Mouse (Mus musculus) MEL (cell line): ENCODE results near the gene Galnt15. TPM values are rescaled to one million over a fixed set of nuclear protein-coding genes. Genes with fewer than 3 reads are reported as not detected.

Experiments
- DNase-seq: peaks from one replicate; pipeline ENCODE4 v3.0.0; 2011; ENCODE audit warnings: low read depth, low spot score
- H3K27ac ChIP-seq: 2 replicates; pipeline ENCODE4 v1.5.1; 2012; ENCODE audit warnings: low read depth, mild to moderate bottlenecking, control low read depth, low read length, moderate library complexity; ENCODE audit not compliant: control insufficient read depth
- H3K27me3 ChIP-seq, 2 experiments: fragments of 150-350 bp in 1 of 2; sonication (generic) in 1 of 2; 2 replicates each; pipeline ENCODE4 v1.6.1; 2012; ENCODE audit warnings: low read length in 2 of 2, mild to moderate bottlenecking in 2 of 2, improper control_type of control experiment in 1 of 2, moderate library complexity in 1 of 2; ENCODE audit not compliant: insufficient read depth in 2 of 2, control insufficient read depth in 1 of 2
- H3K36me3 ChIP-seq, 2 experiments: 2 replicates each; pipeline ENCODE4 v1.6.1; 2012 to 2014; ENCODE audit warnings: low read length in 2 of 2, improper control_type of control experiment in 1 of 2, inconsistent platforms in 1 of 2, mild to moderate bottlenecking in 1 of 2; ENCODE audit not compliant: insufficient read depth in 2 of 2, control insufficient read depth in 1 of 2
- H3K4me1 ChIP-seq, 2 experiments: fragments of 150-350 bp in 1 of 2; sonication (generic) in 1 of 2; 2 replicates each; pipeline ENCODE4 v1.6.1; 2012; ENCODE audit warnings: low read length in 2 of 2, improper control_type of control experiment in 1 of 2, mild to moderate bottlenecking in 1 of 2; ENCODE audit not compliant: insufficient read depth in 2 of 2, control insufficient read depth in 1 of 2
- H3K4me3 ChIP-seq, 2 experiments: fragments of 150-350 bp in 1 of 2; sonication (generic) in 1 of 2; 2 replicates each; pipeline ENCODE4 v1.5.1; 2012; ENCODE audit warnings: low read depth in 2 of 2, low read length in 2 of 2, mild to moderate bottlenecking in 2 of 2, moderate library complexity in 2 of 2, control low read depth in 1 of 2, improper control_type of control experiment in 1 of 2; ENCODE audit not compliant: control insufficient read depth in 1 of 2, insufficient read depth in 1 of 2
- H3K79me2 ChIP-seq: 2 replicates; pipeline ENCODE4 v1.6.1; 2012; ENCODE audit warnings: mild to moderate bottlenecking, low read length, moderate library complexity; ENCODE audit not compliant: control insufficient read depth, poor library complexity, insufficient read depth
- H3K9ac ChIP-seq: 2 replicates; pipeline ENCODE4 v1.6.1; 2012; ENCODE audit warnings: low read depth, mild to moderate bottlenecking, control low read depth, low read length, moderate library complexity; ENCODE audit not compliant: control insufficient read depth, poor library complexity, severe bottlenecking
- H3K9me3 ChIP-seq: fragments of 150-350 bp; sonication (generic); replicated peaks from 2 replicates; pipeline ENCODE4 v1.6.1; 2012; ENCODE audit warnings: mild to moderate bottlenecking, low read length, improper control_type of control experiment, moderate library complexity; ENCODE audit not compliant: insufficient read depth
- CHD1 ChIP-seq: IDR thresholded peaks from 2 replicates; pipeline ENCODE4 v1.6.1; 2012; ENCODE audit warnings: low read depth, mild to moderate bottlenecking, inconsistent platforms, low read length, improper control_type of control experiment
- CTCF ChIP-seq, 3 experiments: IDR thresholded peaks in 2 of 3; conservative IDR thresholded peaks in 1 of 3; 2 replicates each; pipeline ENCODE4 v1.5.1; 2011 to 2012; ENCODE audit warnings: low read length in 3 of 3, low read depth in 2 of 3, mild to moderate bottlenecking in 2 of 3, improper control_type of control experiment in 1 of 3, inconsistent platforms in 1 of 3, mixed read lengths in 1 of 3, moderate library complexity in 1 of 3; ENCODE audit not compliant: control insufficient read depth in 1 of 3, insufficient read depth in 1 of 3, poor library complexity in 1 of 3, severe bottlenecking in 1 of 3
- E2F4 ChIP-seq: IDR thresholded peaks from 2 replicates; pipeline ENCODE4 v1.6.1; 2011; ENCODE audit warnings: low read depth, low read length, improper control_type of control experiment, borderline replicate concordance
- ELF1 ChIP-seq: IDR thresholded peaks from 2 replicates; pipeline ENCODE4 v1.6.1; 2014; ENCODE audit warnings: low read depth, mild to moderate bottlenecking, inconsistent platforms, low read length, improper control_type of control experiment, moderate library complexity
- HCFC1 ChIP-seq: IDR thresholded peaks from 2 replicates; pipeline ENCODE4 v1.6.1; 2012; ENCODE audit warnings: low read depth, mild to moderate bottlenecking, inconsistent platforms, low read length, improper control_type of control experiment, moderate library complexity
- MAFK ChIP-seq: IDR thresholded peaks from 2 replicates; pipeline ENCODE4 v1.6.1; 2011; ENCODE audit warnings: low read depth, mild to moderate bottlenecking, low read length, improper control_type of control experiment, borderline replicate concordance
- MAZ ChIP-seq: IDR thresholded peaks from 2 replicates; pipeline ENCODE4 v1.6.1; 2012; ENCODE audit warnings: low read depth, mild to moderate bottlenecking, inconsistent platforms, low read length, improper control_type of control experiment
- MEF2A ChIP-seq: IDR thresholded peaks from 2 replicates; pipeline ENCODE4 v1.6.1; 2014; ENCODE audit warnings: low read depth, mild to moderate bottlenecking, inconsistent platforms, low read length, improper control_type of control experiment; ENCODE audit not compliant: poor library complexity, insufficient replicate concordance, severe bottlenecking; ENCODE audit errors: extremely low read depth
- MYB ChIP-seq: IDR thresholded peaks from 2 replicates; pipeline ENCODE4 v1.6.1; 2011; ENCODE audit warnings: mild to moderate bottlenecking, low read depth, low read length, improper control_type of control experiment
- POLR2A ChIP-seq, 2 experiments: IDR thresholded peaks; 2 replicates each; pipeline ENCODE4 v1.6.1; 2011 to 2012; ENCODE audit warnings: low read length in 2 of 2, mild to moderate bottlenecking in 2 of 2, control low read depth in 1 of 2, improper control_type of control experiment in 1 of 2, low read depth in 1 of 2, moderate library complexity in 1 of 2; ENCODE audit not compliant: control insufficient read depth in 1 of 2, insufficient read depth in 1 of 2, poor library complexity in 1 of 2
- POLR2AphosphoS2 ChIP-seq: IDR thresholded peaks from 2 replicates; pipeline ENCODE4 v1.6.1; 2011; ENCODE audit warnings: low read length, improper control_type of control experiment
- POLR2AphosphoS5 ChIP-seq: IDR thresholded peaks from 2 replicates; pipeline ENCODE4 v1.6.1; 2012; ENCODE audit warnings: low read depth, borderline replicate concordance, mild to moderate bottlenecking, inconsistent platforms, low read length, moderate library complexity, mixed read lengths
- RAD21 ChIP-seq: IDR thresholded peaks from 2 replicates; pipeline ENCODE4 v1.6.1; 2011; ENCODE audit warnings: mild to moderate bottlenecking, low read depth, low read length, improper control_type of control experiment
- RCOR1 ChIP-seq: IDR thresholded peaks from 2 replicates; pipeline ENCODE4 v1.6.1; 2012; ENCODE audit warnings: low read depth, mild to moderate bottlenecking, inconsistent platforms, low read length, improper control_type of control experiment
- SMC3 ChIP-seq: IDR thresholded peaks from 2 replicates; pipeline ENCODE4 v1.6.1; 2011; ENCODE audit warnings: low read depth, low read length, improper control_type of control experiment
- TCF12 ChIP-seq: IDR thresholded peaks from 2 replicates; pipeline ENCODE4 v1.6.1; 2014; ENCODE audit warnings: low read depth, mild to moderate bottlenecking, inconsistent platforms, low read length, improper control_type of control experiment, moderate library complexity
- UBTF ChIP-seq: IDR thresholded peaks from 2 replicates; pipeline ENCODE4 v1.6.1; 2012; ENCODE audit warnings: low read depth, mild to moderate bottlenecking, inconsistent platforms, low read length, improper control_type of control experiment, moderate library complexity, borderline replicate concordance; ENCODE audit not compliant: insufficient read depth
- ZC3H11A ChIP-seq: IDR thresholded peaks from 2 replicates; pipeline ENCODE4 v1.6.1; 2012; ENCODE audit warnings: low read depth, mild to moderate bottlenecking, inconsistent platforms, low read length, improper control_type of control experiment
- ZKSCAN1 ChIP-seq: IDR thresholded peaks from 2 replicates; pipeline ENCODE4 v1.6.1; 2012; ENCODE audit warnings: low read depth, mild to moderate bottlenecking, inconsistent platforms, low read length, improper control_type of control experiment, moderate library complexity
- ZMIZ1 ChIP-seq: IDR thresholded peaks from 2 replicates; pipeline ENCODE4 v1.6.1; 2012; ENCODE audit warnings: low read depth, mild to moderate bottlenecking, inconsistent platforms, low read length, improper control_type of control experiment, moderate library complexity
- ZNF384 ChIP-seq: IDR thresholded peaks from 2 replicates; pipeline ENCODE4 v1.6.1; 2012; ENCODE audit warnings: low read depth, mild to moderate bottlenecking, inconsistent platforms, low read length, improper control_type of control experiment
- polyA plus RNA-seq, 2 experiments: library from polyadenylated mRNA; stranded (reverse) in 1 of 2; unstranded in 1 of 2; fragments of >175 nt in 1 of 2; fragments of >200 nt in 1 of 2; gene quantifications; 2 replicates each; pipeline versions ENCODE4 v1.2.1 to v1.2.4; 2012; ENCODE audit warnings: low replicate concordance in 2 of 2, low read depth in 1 of 2; ENCODE audit not compliant: insufficient read length in 2 of 2, insufficient read depth in 1 of 2, missing spikeins in 1 of 2
- total RNA-seq: library from RNA; depleted of rRNA; stranded (reverse); fragments of 300-350 nt; gene quantifications from 2 replicates; pipeline ENCODE4 v1.2.3, GENCODE M21; 2012

Gene Galnt15
- total and polyA plus RNA-seq, 3 experiments: 0.04 to 0.15 TPM; not detected in 1

GRCm38 (mm10) chr14:32030073-32030472, 1.3 kb downstream of the Galnt15 start:
- Histone ChIP-seq H3K9me3 (no peaks in the 10 kb centered on the region), H3K9ac (no peak overlapping the region), H3K4me3 (no peak overlapping the region), H3K4me1 (no peaks in the 10 kb centered on the region), H3K27me3 (peaks cover 0 to 4% of the 10 kb centered on the region in 2 experiments; a peak in 2 of 4 replicates), H3K27ac (no peak overlapping the region), H3K79me2 (no peaks in the 10 kb centered on the region), H3K36me3 (no peaks in the 10 kb centered on the region)
- TF ChIP-seq MYB (no peak), TCF12 (no peak), ZMIZ1 (no peak), ZNF384 (no peak), CTCF (IDR thresholded peaks at IDR 0.05 in 2 of 3, conservative IDR thresholded peaks at IDR 0.05 in 1 of 3; ENCODE audit: control insufficient read depth in 1 of 3, insufficient read depth in 1 of 3, low read depth in 2 of 3, low read length in 3 of 3, poor library complexity in 1 of 3, severe bottlenecking in 1 of 3) (no peak), MEF2A (no peak), POLR2AphosphoS5 (no peak)
- DNase-seq: no peak

GRCm38 (mm10) chr14:32032522-32032921, 3.7 kb downstream of the Galnt15 start:
- Histone ChIP-seq H3K79me2 (no peaks in the 10 kb centered on the region), H3K9me3 (no peaks in the 10 kb centered on the region), H3K4me3 (no peak overlapping the region), H3K27ac (no peak overlapping the region), H3K36me3 (0 out of 4 replicates have a peak, but pooled peaks cover 0 to 1% of the 10 kb centered on the region in 2 experiments), H3K27me3 (no peaks in the 10 kb centered on the region; a peak in 1 of 4 replicates), H3K4me1 (peaks cover 0 to 4% of the 10 kb centered on the region in 2 experiments; a peak in 2 of 4 replicates), H3K9ac (no peak overlapping the region)
- no peak for TF ChIP-seq UBTF
- TF ChIP-seq HCFC1: no peak
- no peak for TF ChIP-seq MAFK
- TF ChIP-seq POLR2A (IDR thresholded peaks at IDR 0.05; ENCODE audit: control insufficient read depth in 1 of 2, insufficient read depth in 1 of 2, low read depth in 1 of 2, low read length in 2 of 2, poor library complexity in 1 of 2): no peak
- TF ChIP-seq RCOR1: no peak
- TF ChIP-seq E2F4: no peak
- TF ChIP-seq POLR2AphosphoS2: no peak
- no peak for TF ChIP-seq TCF12
- TF ChIP-seq CTCF (IDR thresholded peaks at IDR 0.05 in 2 of 3, conservative IDR thresholded peaks at IDR 0.05 in 1 of 3; ENCODE audit: control insufficient read depth in 1 of 3, insufficient read depth in 1 of 3, low read depth in 2 of 3, low read length in 3 of 3, poor library complexity in 1 of 3, severe bottlenecking in 1 of 3): peak; percentile 87 to 94 (median 90)
- no peak for TF ChIP-seq MAZ
- TF ChIP-seq RAD21: peak; percentile 91
- TF ChIP-seq ZKSCAN1: no peak
- TF ChIP-seq ELF1: no peak
- TF ChIP-seq SMC3: peak; percentile 95
- no peak for TF ChIP-seq MEF2A
- TF ChIP-seq CHD1: no peak
- peak; percentile 80 for TF ChIP-seq ZC3H11A
- peak; percentile 69 for DNase-seq
